ENCODE assay signal across 8 mouse cellular contexts in genomic region chr1:86703300-86703964, GRCm38 (mm10). TPM values are rescaled to one million over a fixed set of nuclear protein-coding genes. Genes with fewer than 3 reads are reported as not detected.
DNase-seq lines count a peak whose midpoint lies in the region; ATAC-seq lines count a peak whose summit lies in the region.

Gene Dis3l2, plus strand, starts transcription at chr1:86703808.

- peaks cover 20% of the 10 kb centered on the region; the same call in 1 of the 2 replicates for H3K4me1 ChIP-seq in hindbrain, embryonic 12.5 days

- ATAC-seq in hindbrain, embryonic 12.5 days (ENCODE audit: low FRiP score), result peak; percentile 95

- H3K36me3 ChIP-seq in hindbrain, embryonic 12.5 days, result no peaks in the 10 kb centered on the region

- peak within 1 kb of the TSS; percentile 95 for H3K9ac ChIP-seq in hindbrain, embryonic 12.5 days

- DNase-seq in Muller cell, postnatal 12 days (ENCODE audit: inconsistent ontology term), result peak; percentile 87
- peak; percentile 87 for DNase-seq in cerebellum, adult 9-11 months
- peak; percentile 77 to 86 for DNase-seq in frontal cortex, postnatal 10 days (ENCODE audit: low spot score in 2 of 2)
- peak; percentile 88 for DNase-seq in layer of hippocampus, postnatal 14 days (ENCODE audit: low spot score in 2 of 2)
- peak; percentile 86 for DNase-seq in lung, postnatal 14 days
- peak; percentile 69 for DNase-seq in retina, adult 2 months (ENCODE audit: low read depth, low spot score)
- DNase-seq in thymus, postnatal 36 days, result peak; percentile 80 to 83

- H3K9me3 ChIP-seq in hindbrain, embryonic 12.5 days (replicated peaks), result no peaks in the 10 kb centered on the region

- H3K27ac ChIP-seq in hindbrain, embryonic 12.5 days, result peak within 1 kb of the TSS; percentile 93

- no peaks in the 10 kb centered on the region for H3K27me3 ChIP-seq in hindbrain, embryonic 12.5 days

- H3K4me2 ChIP-seq in hindbrain, embryonic 12.5 days (replicated peaks), result peak within 1 kb of the TSS; percentile 77

- 3% methylated on average over 43 of the region's 54 CpGs for WGBS in hindbrain, embryonic 12.5 days

- peak within 1 kb of the TSS; percentile 95 for H3K4me3 ChIP-seq in hindbrain, embryonic 12.5 days

RNA-seq across cellular contexts. Expression of gene Dis3l2, which starts in this region (rescaled TPM):
- polyA plus RNA-seq in hindbrain, embryonic 12.5 days (2016; fragmentation: Nextera tagmentation; extraction: Ambion mirVana), result 38.0 and 38.8 TPM in 2 replicates
- 10 to 100 TPM; 24.7 to 25.9 TPM for total RNA-seq in layer of hippocampus, postnatal 14 days (2021)

Comparison
In these comparisons a context has a peak if more than half of its experiments do, and no peak if none do; other contexts are left out.
1. Peak in every context shown above with its lines: DNase-seq, ATAC-seq, H3K4me3 ChIP-seq and H3K27ac ChIP-seq.